Mouse (Mus musculus): ENCODE measurements around the gene Fbxo17. TPM values are rescaled to one million over a fixed set of nuclear protein-coding genes. Genes with fewer than 3 reads are reported as not detected.
"Not testable (repeated sequence)": the region's sequence is repeated elsewhere in the genome, so short reads cannot be mapped to it uniquely, and the experiment has no call there.

Fbxo17 gene
- total RNA-seq (2015) (1.6 and 2.2 TPM in 2 replicates), total RNA-seq (2017) (1.7 and 4.1 TPM in 2 replicates)

GRCm38 (mm10) chr7:28716590-28717281 lies at the start of gene Fbxo17:
Gene Fbxo17 (plus strand): TSS chr7:28716804.
- peak; percentile 82 for ATAC-seq (replicated peaks; ENCODE audit: poor library complexity)

GRCm38 (mm10) chr7:28671172-28671571 lies 45.4 kb upstream of the Fbxo17 start:
- peak; percentile 78 for ATAC-seq (replicated peaks; ENCODE audit: poor library complexity)

- no peak for ATAC-seq (replicated peaks; ENCODE audit: poor library complexity)
Observed at GRCm38 (mm10) chr7:28672276-28672675, 44.3 kb upstream of the Fbxo17 start.

GRCm38 (mm10) chr7:28672786-28673185 lies 43.8 kb upstream of the Fbxo17 start:
- not testable (repeated sequence) for ATAC-seq (replicated peaks; ENCODE audit: poor library complexity)

GRCm38 (mm10) chr7:28674994-28675393 lies 41.6 kb upstream of the Fbxo17 start:
- ATAC-seq (replicated peaks; ENCODE audit: poor library complexity): no peak

- ATAC-seq (replicated peaks; ENCODE audit: poor library complexity): no peak
Observed at GRCm38 (mm10) chr7:28675746-28676145, 40.9 kb upstream of the Fbxo17 start.

- ATAC-seq (replicated peaks; ENCODE audit: poor library complexity): no peak
Observed at GRCm38 (mm10) chr7:28676811-28677541, 39.6 kb upstream of the Fbxo17 start.

DNA sequence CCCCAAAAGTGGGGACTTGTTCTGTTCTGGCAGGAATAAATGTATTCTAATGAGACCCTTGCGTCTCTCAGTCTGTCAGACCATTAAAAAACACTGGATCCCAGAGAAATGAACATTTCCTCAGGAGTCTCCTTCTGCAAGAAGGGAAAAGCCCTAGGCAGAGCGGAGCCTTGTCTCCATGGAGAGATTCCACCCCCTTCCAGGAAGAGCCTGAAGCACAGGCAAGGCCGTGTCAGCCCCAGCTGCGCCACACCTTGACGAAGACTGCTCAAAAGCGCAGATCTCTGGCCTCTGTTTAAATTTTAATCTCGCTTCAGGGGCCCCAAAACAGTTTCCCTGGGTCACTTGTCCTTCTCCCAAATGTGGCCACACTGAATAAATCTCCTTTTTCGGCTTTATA lies 39.0 kb upstream of the Fbxo17 start:
- ATAC-seq (replicated peaks; ENCODE audit: poor library complexity): no peak

DNA sequence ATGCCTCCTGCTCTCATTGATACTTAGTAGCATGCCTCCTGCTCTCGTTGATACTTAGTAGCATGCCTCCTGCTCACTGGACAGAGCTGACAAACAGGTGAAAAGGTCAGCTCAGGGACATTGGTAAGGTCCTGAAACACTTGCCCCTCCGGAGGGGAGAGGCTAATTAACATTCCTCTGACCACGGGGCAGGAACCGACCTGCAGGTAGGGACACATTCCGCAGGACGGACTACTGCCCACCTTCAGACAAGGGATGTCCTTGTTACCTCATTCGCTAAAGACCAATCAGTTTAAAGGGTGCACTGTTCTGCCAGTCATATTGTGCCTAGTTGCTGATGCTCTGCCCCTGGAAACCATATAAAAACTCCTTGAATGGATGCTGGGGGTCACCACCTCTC lies 25.5 kb upstream of the Fbxo17 start:
- ATAC-seq (replicated peaks; ENCODE audit: poor library complexity): no peak

DNA sequence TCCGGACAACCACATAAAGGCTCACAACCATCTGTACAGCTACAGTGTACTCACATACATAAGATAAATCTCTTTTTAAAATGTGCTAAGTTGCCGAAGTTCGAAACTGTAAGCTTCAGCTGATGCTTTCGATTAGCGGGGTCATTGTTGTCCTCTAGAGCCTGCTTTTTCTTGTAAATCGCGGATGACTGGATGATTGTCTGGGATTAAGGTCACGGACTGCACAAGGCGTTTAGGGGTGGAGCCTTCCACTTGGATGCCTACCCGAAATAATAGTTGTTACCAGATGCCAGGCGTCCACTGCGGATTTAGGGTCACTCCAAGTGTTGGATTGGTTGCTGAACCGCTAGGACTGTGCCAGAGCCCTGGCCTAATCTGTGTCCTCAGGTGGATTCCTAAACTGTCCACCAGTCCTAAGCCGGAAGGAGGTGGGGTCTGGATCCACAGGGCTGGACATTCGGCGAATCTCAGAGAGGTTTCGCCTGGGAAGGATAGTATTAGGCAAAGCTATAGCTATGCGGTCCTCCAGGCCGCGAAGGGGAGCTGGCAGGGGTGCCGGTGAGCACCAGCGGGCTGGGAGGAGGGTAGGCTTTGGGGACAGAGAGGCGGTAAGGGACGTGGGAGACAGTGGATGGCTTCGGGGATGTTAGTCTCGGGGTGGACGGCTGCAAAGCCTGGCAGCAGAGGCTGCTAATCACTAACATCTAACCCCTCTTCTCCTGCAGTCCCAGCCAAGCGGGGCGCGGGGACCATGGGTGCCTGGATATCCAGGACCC lies 23.9 kb upstream of the Fbxo17 start, which contains the start of gene Fbxo27:
Gene Fbxo27 (plus strand): TSS at position 305 of the 776 bp plus-strand sequence.
- ATAC-seq (replicated peaks; ENCODE audit: poor library complexity): no peak

- peak; percentile 91 for ATAC-seq (replicated peaks; ENCODE audit: poor library complexity)
Observed at GRCm38 (mm10) chr7:28693321-28693966, 23.2 kb upstream of the Fbxo17 start.

DNA sequence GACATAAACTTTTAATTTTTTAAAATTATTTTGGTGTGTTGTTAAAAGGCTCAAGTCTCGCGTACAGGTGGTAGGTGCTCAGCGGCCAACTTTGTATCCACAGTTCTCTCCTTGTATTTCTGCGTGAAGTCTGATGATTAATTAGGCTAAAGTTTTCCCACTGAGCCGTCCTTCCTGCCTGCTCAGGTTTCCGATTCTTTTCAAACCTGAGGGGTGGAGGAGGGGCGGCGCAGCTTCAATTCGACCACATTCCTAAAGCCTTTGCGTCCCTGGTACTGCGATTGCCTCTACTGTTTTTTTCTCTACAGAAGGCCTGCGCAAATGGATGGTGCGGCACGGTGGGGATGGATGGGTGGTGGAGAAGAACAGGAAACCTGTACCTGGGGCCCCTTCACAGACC lies 22.2 kb upstream of the Fbxo17 start:
- no peak for ATAC-seq (replicated peaks; ENCODE audit: poor library complexity)

- ATAC-seq (replicated peaks; ENCODE audit: poor library complexity): peak; percentile 75
Observed at GRCm38 (mm10) chr7:28694966-28695511, 21.6 kb upstream of the Fbxo17 start.

GRCm38 (mm10) chr7:28697277-28697676 lies 19.3 kb upstream of the Fbxo17 start:
- no peak for ATAC-seq (replicated peaks; ENCODE audit: poor library complexity)

GRCm38 (mm10) chr7:28700269-28700668 lies 16.3 kb upstream of the Fbxo17 start:
- no peak for ATAC-seq (replicated peaks; ENCODE audit: poor library complexity)

DNA sequence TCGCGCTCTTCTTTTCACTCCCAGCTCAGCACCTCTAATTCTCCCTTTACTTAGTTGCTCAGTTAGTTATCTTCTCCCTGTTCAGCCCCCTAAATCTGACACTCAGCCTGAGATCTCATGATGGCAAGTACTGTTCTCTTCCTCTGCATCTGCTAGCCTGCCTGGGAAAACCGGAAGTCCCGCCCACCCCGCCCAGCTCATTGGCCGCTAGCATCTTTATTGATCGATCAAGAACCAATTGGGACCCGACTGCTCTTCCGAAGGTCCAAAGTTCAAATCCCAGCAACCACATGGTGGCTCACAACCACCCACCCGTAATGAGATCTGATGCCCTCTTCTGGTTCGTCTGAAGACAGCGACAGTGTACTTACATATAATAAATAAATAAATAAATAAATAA lies 15.3 kb upstream of the Fbxo17 start:
- not testable (repeated sequence) for ATAC-seq (replicated peaks; ENCODE audit: poor library complexity)

GRCm38 (mm10) chr7:28702601-28703143 lies 13.9 kb upstream of the Fbxo17 start:
- ATAC-seq (replicated peaks; ENCODE audit: poor library complexity): peak; percentile 57

DNA sequence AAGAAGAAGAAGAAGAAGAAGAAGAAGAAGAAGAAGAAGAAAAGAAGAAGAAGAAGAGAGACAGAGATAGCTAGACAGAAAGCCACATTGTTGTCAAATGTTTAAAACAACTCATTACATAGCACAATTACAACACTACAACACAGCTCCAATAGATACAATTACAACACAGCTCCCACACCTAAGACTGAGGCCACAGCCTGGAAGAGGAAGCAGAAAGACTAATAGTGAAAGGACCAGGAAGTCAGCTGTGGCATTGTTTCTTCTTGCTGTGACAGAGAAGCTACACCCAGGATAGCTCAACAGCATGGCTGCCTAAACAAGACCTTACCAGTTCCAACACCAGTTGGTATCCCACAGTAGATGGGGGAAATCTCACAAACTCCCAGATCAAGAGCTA lies 7.2 kb upstream of the Fbxo17 start:
- ATAC-seq (replicated peaks; ENCODE audit: poor library complexity): peak; percentile 92

- no peak for ATAC-seq (replicated peaks; ENCODE audit: poor library complexity)
Observed at GRCm38 (mm10) chr7:28710962-28711361, 5.6 kb upstream of the Fbxo17 start.

- ATAC-seq (replicated peaks; ENCODE audit: poor library complexity): no peak
Observed at GRCm38 (mm10) chr7:28714667-28715066, 1.9 kb upstream of the Fbxo17 start.

All from megakaryocyte progenitor cell, adult 5-6 weeks (primary cell).